Mouse (Mus musculus) embryonic facial prominence, embryonic 15.5 days (tissue): ENCODE measurements at regions not wholly inside any gene's neighbourhood (a gene's known extent, or its start where the extent isn't known, plus 50 kb on each side); places are given as distances from the start of the nearest gene placed in this dataset.

ENCODE experiments used
- ATAC-seq: fragments of 200-750 bp; cut with Nextera tagmentation; 2 replicates; pipeline ENCODE4 v1.8.0; 2017; ENCODE audit warnings: low read depth, moderate TSS enrichment; ENCODE audit not compliant: insufficient number of reproducible peaks, low FRiP score, low TSS enrichment
- H3K27ac ChIP-seq: fragments of 300-500 bp; sonication (generic); replicated peaks from 2 replicates; pipeline ENCODE4 v1.5.1; 2015; ENCODE audit warnings: mild to moderate bottlenecking, inconsistent platforms
- H3K27me3 ChIP-seq: fragments of 300-500 bp; sonication (generic); 2 replicates; pipeline ENCODE4 v1.6.1; 2015; ENCODE audit warnings: inconsistent platforms
- H3K36me3 ChIP-seq: fragments of 300-500 bp; sonication (generic); 2 replicates; pipeline ENCODE4 v1.6.1; 2015; ENCODE audit warnings: mild to moderate bottlenecking, inconsistent platforms
- H3K4me1 ChIP-seq: fragments of 300-500 bp; sonication (generic); 2 replicates; pipeline ENCODE4 v1.6.1; 2015; ENCODE audit warnings: inconsistent platforms
- H3K4me2 ChIP-seq: fragments of 300-500 bp; sonication (generic); replicated peaks from 2 replicates; pipeline ENCODE4 v1.6.1; 2015; ENCODE audit warnings: mild to moderate bottlenecking, inconsistent platforms
- H3K4me3 ChIP-seq: fragments of 300-500 bp; sonication (generic); replicated peaks from 2 replicates; pipeline ENCODE4 v1.5.1; 2015; ENCODE audit warnings: mild to moderate bottlenecking, inconsistent platforms
- H3K9ac ChIP-seq: fragments of 300-500 bp; sonication (generic); 2 replicates; pipeline ENCODE4 v1.6.1; 2015; ENCODE audit warnings: inconsistent platforms
- H3K9me3 ChIP-seq: fragments of 300-500 bp; sonication (generic); replicated peaks from 2 replicates; pipeline ENCODE4 v1.6.1; 2016; ENCODE audit warnings: inconsistent platforms
- WGBS: fragments of 180-500 bp; shearing (Covaris S2); methylation state at CpG from one replicate; pipeline ENCODE4 v1.1.7; 2015; 5-methylcytosine and 5-hydroxymethylcytosine counted together

DNA sequence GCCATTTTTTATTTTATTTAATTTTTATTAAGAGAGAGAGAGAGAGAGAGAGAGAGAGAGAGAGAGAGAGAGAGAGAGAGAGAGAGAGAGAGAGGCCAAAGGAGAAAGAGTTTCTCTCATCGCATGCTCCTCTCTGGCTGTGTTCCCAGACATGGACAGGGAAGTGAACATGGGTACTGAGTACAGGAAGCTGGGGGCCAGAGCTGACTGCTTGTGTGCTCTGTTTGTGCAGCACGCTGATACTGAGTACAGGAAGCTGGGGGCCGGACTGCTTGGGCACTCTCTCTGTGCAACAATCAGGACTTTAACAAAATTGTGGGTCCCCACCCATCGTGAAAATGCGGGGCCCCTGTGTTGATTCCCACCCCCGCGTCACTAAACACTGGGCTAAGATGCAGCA, 130.2 kb downstream of the Gm26897 start:
- 52% methylated on average over 7 of the region's 7 CpGs for WGBS
- Histone ChIP-seq H3K4me3 (no peak overlapping the region), H3K36me3 (no peaks in the 10 kb centered on the region), H3K27me3 (0 out of 2 replicates have a peak, but pooled peaks cover 4% of the 10 kb centered on the region), H3K4me2 (no peak overlapping the region), H3K27ac (no peak overlapping the region), H3K9ac (no peak overlapping the region), H3K4me1 (peaks cover 9% of the 10 kb centered on the region; the same call in 1 of the 2 replicates), H3K9me3 (no peaks in the 10 kb centered on the region)
- no peak for ATAC-seq

- Histone ChIP-seq H3K27ac (no peak overlapping the region), H3K9me3 (no peaks in the 10 kb centered on the region), H3K4me3 (no peak overlapping the region), H3K27me3 (0 out of 2 replicates have a peak, but pooled peaks cover 4% of the 10 kb centered on the region), H3K4me1 (peaks cover 9% of the 10 kb centered on the region; the same call in 1 of the 2 replicates), H3K36me3 (no peaks in the 10 kb centered on the region), H3K4me2 (no peak overlapping the region), H3K9ac (no peak overlapping the region)
- 62% methylated on average over 13 of the region's 13 CpGs for WGBS
- no peak for ATAC-seq
These were observed 130.9 kb downstream of the Gm26897 start for GRCm38 (mm10) chr5:111864606-111865005.

DNA sequence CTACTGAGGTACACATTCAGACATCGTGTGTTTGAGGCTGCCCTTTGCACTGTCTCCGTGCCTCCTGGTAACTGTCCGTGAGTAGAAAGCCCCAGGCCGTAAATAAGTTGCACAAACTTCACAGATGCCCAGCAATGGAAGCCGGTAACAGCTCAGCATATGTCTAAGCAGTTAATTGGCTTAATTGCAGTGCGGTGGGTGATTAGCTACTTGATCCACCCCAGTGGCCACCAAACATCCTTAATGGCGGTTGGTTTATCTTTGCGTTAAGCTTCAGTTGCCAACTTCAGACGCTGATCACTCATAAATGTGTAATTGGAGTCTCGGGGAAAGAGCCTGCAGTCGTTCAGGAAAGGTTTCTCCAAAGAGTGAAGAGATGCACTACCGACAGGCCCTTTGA, 135.3 kb downstream of the Gm26897 start:
- Histone ChIP-seq H3K27me3 (0 out of 2 replicates have a peak, but pooled peaks cover 4% of the 10 kb centered on the region), H3K9ac (no peak overlapping the region), H3K36me3 (no peaks in the 10 kb centered on the region), H3K9me3 (peaks cover 19% of the 10 kb centered on the region), H3K4me1 (peaks cover 7% of the 10 kb centered on the region; the same call in 1 of the 2 replicates), H3K4me2 (no peak overlapping the region), H3K4me3 (no peak overlapping the region), H3K27ac (no peak overlapping the region)
- 53% methylated on average over 12 of the region's 12 CpGs for WGBS
- ATAC-seq, result no peak

DNA sequence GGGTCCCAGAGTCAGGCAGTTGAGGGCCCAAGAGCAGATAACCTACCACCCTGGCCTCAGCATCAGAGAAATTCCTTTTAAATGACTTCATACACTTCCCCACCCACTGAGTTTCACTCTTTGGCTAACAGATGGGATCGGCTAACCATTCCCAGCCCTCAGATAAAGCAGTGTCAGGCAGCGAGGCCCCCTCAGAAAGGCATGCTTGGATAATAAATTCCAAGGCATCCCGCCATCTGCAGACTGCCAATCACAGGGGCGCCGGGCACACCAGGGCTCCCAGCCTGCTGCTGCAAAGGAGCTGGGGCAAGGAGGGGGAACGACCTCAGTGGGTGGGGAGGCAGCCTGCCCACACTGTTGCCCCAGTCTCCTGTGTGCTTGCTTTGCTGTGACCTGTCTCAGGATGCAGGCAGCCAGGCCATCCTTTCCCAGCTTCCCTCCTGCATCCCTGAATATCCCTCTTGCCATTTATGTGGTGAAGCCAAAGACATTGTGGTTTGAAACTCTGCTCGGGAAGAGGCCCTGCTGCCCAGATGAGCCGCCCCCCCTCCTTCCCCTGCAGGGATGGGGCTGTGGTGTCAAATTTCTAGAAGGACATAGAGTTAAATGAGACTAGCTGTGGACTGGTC, 143.6 kb downstream of the Gm26897 start:
- ATAC-seq, result peak; percentile 56
- peaks cover 34% of the 10 kb centered on the region for H3K4me1 ChIP-seq
- no peak overlapping the region for H3K9ac ChIP-seq
- H3K4me3 ChIP-seq, result no peak overlapping the region
- no peaks in the 10 kb centered on the region for H3K36me3 ChIP-seq
- no peaks in the 10 kb centered on the region for H3K27me3 ChIP-seq
- 3% methylated on average over 8 of the region's 8 CpGs for WGBS
- no peak overlapping the region for H3K4me2 ChIP-seq
- H3K27ac ChIP-seq, result peak overlapping the region; percentile 77
- H3K9me3 ChIP-seq, result peaks cover 2% of the 10 kb centered on the region

DNA sequence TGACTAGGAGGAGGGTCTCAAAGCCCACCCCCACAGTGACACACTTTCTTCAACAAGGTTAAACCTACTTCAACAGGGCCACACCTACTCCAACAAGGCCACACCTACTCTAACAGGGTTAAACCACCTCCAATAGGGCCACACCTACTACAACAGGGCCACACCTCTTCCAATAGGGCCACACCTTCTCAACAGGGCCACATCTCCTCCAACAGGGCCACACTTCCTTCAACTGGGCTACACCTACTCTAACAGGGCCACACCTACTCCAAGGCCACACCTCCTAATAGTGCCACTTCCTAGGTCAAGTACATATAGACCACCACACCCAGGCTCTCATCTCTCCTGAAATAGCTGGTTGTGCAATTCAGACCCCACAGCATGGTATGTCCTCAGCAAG, 145.3 kb downstream of the Gm26897 start:
- no peaks in the 10 kb centered on the region; the same call in 1 of the 2 replicates for H3K9me3 ChIP-seq
- no peak for ATAC-seq
- H3K4me3 ChIP-seq, result no peak overlapping the region

DNA sequence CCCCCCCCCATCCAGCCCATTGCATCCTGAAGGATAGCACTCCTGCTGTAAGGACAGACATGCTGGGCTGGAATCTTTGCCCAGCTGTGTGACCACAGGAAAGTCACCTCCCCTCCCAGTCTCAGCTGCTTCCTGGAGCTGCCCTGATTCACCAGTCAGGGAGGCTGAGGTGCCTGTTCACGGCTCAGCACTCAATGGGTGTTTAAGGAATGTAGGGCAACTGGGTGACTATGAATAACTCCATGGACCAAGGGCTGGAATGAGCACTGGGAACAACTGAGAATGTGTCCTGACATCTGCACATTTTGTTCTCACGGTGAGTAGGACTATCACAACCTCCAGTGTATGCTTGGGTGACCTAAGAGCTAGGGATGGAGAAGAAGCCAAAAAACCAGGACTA, 146.5 kb downstream of the Gm26897 start:
- H3K36me3 ChIP-seq, result no peaks in the 10 kb centered on the region
- H3K27ac ChIP-seq, result no peak overlapping the region
- H3K4me2 ChIP-seq, result no peak overlapping the region
- no peaks in the 10 kb centered on the region for H3K9me3 ChIP-seq
- 75% methylated on average over 2 of the region's 2 CpGs for WGBS
- no peak for ATAC-seq
- H3K4me3 ChIP-seq, result no peak overlapping the region
- H3K9ac ChIP-seq, result no peak overlapping the region
- H3K4me1 ChIP-seq, result peaks cover 34% of the 10 kb centered on the region
- H3K27me3 ChIP-seq, result no peaks in the 10 kb centered on the region

More for the DNA sequence above, 145.3 kb downstream of the Gm26897 start:
- H3K27ac ChIP-seq, result no peak overlapping the region
- H3K9ac ChIP-seq, result no peak overlapping the region
- peaks cover 34% of the 10 kb centered on the region for H3K4me1 ChIP-seq
- H3K36me3 ChIP-seq, result no peaks in the 10 kb centered on the region
- H3K4me2 ChIP-seq, result no peak overlapping the region
- no peaks in the 10 kb centered on the region for H3K27me3 ChIP-seq

GRCm38 (mm10) chr5:111881517-111881916, 147.8 kb downstream of the Gm26897 start:
- H3K9me3 ChIP-seq, result no peaks in the 10 kb centered on the region
- no peaks in the 10 kb centered on the region for H3K27me3 ChIP-seq
- H3K4me2 ChIP-seq, result no peak overlapping the region
- no peaks in the 10 kb centered on the region for H3K36me3 ChIP-seq
- WGBS, result 21% methylated on average over 5 of the region's 5 CpGs
- no peak overlapping the region for H3K4me3 ChIP-seq
- peaks cover 35% of the 10 kb centered on the region for H3K4me1 ChIP-seq
- no peak overlapping the region for H3K9ac ChIP-seq
- peak; percentile 41; the same call in 1 of the 2 replicates for ATAC-seq
- peak overlapping the region; percentile 71 for H3K27ac ChIP-seq

DNA sequence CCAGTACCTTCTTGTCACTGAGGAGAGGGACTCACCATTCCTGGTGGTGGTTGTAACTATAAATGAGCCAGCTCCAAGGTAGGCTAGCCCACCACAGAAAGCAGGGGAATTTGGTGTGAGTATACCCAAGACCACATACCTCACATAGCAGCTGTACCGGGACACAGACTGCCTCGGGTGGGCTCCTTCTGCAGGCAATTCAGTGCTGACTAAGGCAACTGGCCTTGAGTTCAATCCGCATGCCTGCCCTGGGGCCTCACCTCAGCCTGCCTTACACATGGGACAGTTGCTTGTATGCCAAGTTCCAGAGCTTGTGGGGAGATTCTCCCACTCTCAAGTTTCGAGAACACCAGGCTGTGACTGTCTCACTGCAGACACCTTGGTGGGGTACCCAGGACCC, 153.6 kb downstream of the Gm26897 start:
- 30% methylated on average over 4 of the region's 4 CpGs for WGBS
- Histone ChIP-seq H3K4me2 (no peak overlapping the region), H3K36me3 (no peaks in the 10 kb centered on the region), H3K9ac (no peak overlapping the region), H3K4me1 (peaks cover 59% of the 10 kb centered on the region), H3K27me3 (no peaks in the 10 kb centered on the region), H3K4me3 (no peak overlapping the region), H3K9me3 (no peaks in the 10 kb centered on the region), H3K27ac (no peak overlapping the region)
- ATAC-seq, result no peak

- Histone ChIP-seq H3K9me3 (no peaks in the 10 kb centered on the region), H3K36me3 (no peaks in the 10 kb centered on the region), H3K27me3 (no peaks in the 10 kb centered on the region), H3K4me1 (peaks cover 87% of the 10 kb centered on the region), H3K4me2 (0 out of 2 replicates have a peak overlapping the region, but pooled peaks have one; percentile 3), H3K4me3 (no peak overlapping the region), H3K9ac (no peak overlapping the region), H3K27ac (peak overlapping the region; percentile 95)
- WGBS, result 4% methylated on average over 7 of the region's 7 CpGs
- ATAC-seq, result peak; percentile 89
These were observed 157.1 kb downstream of the Gm26897 start for GRCm38 (mm10) chr5:111890800-111891199.

GRCm38 (mm10) chr5:111891261-111891693, 157.6 kb downstream of the Gm26897 start:
- Histone ChIP-seq H3K9ac (no peak overlapping the region), H3K4me3 (no peak overlapping the region), H3K4me1 (peaks cover 82% of the 10 kb centered on the region), H3K36me3 (no peaks in the 10 kb centered on the region), H3K4me2 (0 out of 2 replicates have a peak overlapping the region, but pooled peaks have one; percentile 3), H3K27ac (peak overlapping the region; percentile 95), H3K27me3 (no peaks in the 10 kb centered on the region), H3K9me3 (no peaks in the 10 kb centered on the region)
- WGBS, result 18% methylated on average over 8 of the region's 8 CpGs
- peak; percentile 75 for ATAC-seq

GRCm38 (mm10) chr5:111892956-111893355, 159.2 kb downstream of the Gm26897 start:
- Histone ChIP-seq H3K27ac (peak overlapping the region; percentile 95), H3K27me3 (no peaks in the 10 kb centered on the region), H3K4me1 (peaks cover 72% of the 10 kb centered on the region), H3K4me2 (no peak overlapping the region), H3K36me3 (no peaks in the 10 kb centered on the region), H3K4me3 (no peak overlapping the region), H3K9ac (no peak overlapping the region), H3K9me3 (no peaks in the 10 kb centered on the region)
- WGBS, result 34% methylated on average over 3 of the region's 3 CpGs
- ATAC-seq, result no peak

DNA sequence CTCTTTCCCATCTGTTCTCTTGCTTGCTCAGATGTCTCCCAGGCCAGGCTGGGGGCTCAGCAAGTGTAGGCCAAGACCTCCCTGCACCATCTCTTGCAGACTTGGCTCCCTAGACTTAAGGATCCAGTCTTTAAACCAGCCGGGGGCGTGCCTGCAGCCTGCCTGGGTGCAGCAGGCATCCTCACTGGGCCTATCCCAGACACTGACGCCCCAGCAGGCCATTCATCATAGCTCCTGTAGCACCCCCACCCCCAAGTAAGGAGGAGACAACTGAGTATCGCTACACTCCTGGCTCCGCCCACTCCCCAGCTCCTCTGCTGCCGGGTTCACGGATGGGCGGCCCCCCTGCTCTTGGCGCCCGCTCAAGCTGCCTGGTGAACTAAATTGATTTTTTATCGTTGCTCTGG, 160.2 kb downstream of the Gm26897 start:
- no peaks in the 10 kb centered on the region for H3K9me3 ChIP-seq
- peaks cover 62% of the 10 kb centered on the region for H3K4me1 ChIP-seq
- H3K9ac ChIP-seq, result no peak overlapping the region
- H3K36me3 ChIP-seq, result no peaks in the 10 kb centered on the region
- H3K4me2 ChIP-seq, result peak overlapping the region; percentile 40
- peak; percentile 85 for ATAC-seq
- 0% methylated on average over 11 of the region's 11 CpGs for whole genome bisulfite sequencing
- peak overlapping the region; percentile 95 for H3K27ac ChIP-seq
- peak overlapping the region; percentile 18 for H3K4me3 ChIP-seq
- H3K27me3 ChIP-seq, result no peaks in the 10 kb centered on the region
